Mouse (Mus musculus) retina, postnatal 1 day (tissue): ENCODE measurements around the gene Gm16434.
"Not testable (repeated sequence)": the region's sequence is repeated elsewhere in the genome, so short reads cannot be mapped to it uniquely, and the experiment has no call there.

ENCODE experiments used
- DNase-seq: peaks from one replicate; pipeline ENCODE4 v3.0.0-alpha.2; 2012

The Gm16434 gene

DNA sequence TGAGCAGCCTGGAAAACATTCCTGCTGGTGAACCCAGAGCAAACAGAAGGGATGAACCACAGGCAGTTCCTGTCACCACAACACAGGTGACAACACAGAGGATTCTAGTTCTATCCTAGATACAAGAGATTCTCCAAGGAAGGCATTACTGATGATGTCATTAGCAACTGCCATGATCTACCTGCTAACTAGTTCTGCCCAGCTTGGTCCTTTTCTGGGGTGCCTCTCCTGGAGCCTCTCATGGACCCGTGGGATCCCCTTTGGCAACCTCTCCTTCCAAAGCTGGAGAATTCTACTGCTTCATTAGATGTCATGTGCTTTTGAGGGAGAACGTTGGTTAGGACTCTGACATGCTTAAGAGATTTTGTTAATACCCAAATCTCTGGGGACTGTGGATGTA is at the start of gene Gm16434:
Gm16434 (minus strand) TSS at position 101 of the 400 bp plus-strand sequence.
- DNase-seq: not testable (repeated sequence)

DNA sequence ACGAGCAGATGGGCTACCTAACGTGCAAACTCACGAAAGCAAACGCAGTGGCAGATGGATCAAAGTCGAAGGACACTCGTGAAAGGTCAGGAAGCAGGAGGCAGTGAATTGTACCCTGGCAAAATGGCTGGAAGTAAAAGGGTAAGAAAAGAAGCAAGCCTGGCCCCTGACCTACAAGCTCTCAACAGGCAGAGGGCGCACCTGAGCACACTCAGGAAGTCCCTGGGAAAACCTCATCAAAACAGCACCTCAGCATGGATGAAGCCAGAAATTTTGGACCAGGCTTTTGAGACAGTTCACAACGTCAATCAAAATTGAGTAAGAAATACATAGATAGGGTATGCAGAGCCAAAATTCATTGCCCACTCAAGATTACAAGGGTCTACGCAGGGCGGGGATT is 49.2 kb upstream of the Gm16434 start:
- DNase-seq: peak; percentile 69

DNA sequence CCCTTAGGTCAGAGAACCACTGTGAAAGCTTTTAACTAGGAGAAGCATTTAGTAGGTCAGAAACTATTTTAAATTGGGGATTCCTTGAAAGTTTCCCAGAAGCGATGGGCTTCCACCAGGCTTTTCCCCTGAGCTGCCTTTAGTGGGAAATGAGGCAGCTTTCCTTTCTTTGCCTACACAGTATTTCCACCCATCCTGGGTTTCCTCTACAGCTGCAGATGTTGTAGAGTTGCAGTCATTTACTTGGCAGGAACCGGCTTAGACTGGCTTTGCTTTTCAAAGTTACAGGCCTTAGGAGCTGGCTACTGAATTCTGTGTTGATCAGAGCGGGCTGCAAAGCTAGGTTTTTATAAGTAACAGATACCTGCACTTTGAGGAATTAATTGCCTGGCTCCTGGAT is 5.7 kb upstream of the Gm16434 start:
- DNase-seq: not testable (repeated sequence)

DNA sequence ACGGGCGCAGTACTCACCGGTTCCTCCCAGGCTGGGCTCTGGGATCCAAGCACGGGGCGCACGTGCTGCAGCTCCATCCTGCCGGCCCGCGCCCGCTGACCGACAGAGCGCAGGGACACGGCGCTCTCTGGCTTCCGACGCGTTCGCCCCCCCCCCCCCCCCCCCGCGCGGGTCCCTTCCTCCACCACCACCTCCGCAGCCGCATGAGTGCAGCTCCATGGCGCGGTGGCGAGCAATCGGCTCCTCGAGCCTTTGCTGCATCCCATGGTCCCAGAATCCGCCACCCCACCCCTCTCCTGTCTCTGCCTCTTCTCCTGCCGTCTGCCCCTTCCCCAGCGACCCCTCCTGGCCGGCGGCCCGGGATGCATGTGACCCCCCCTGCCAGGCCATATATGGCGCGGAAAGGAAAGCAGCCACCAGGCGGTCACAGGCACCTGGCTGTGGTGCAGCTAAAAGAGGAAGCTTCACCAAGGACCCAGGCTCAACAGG is 19.8 kb downstream of the Gm16434 start, which contains the start of gene Gm3512:
Gm3512 (minus strand) TSS at position 51 of the 489 bp plus-strand sequence.
- not testable (repeated sequence) for DNase-seq
